Mouse (Mus musculus) liver, adult 2 months (tissue): ENCODE results near the gene Aven.

Experiments used
- CTCF ChIP-seq: fragments of 200-500 bp; IDR thresholded peaks from 2 replicates; pipeline ENCODE4 v1.5.1; 2011; ENCODE audit warnings: low read depth, low read length, control low read depth
- POLR2A ChIP-seq: fragments of 200-500 bp; IDR thresholded peaks from 2 replicates; pipeline ENCODE4 v1.6.1; 2011; ENCODE audit warnings: low read length, control low read depth; ENCODE audit not compliant: insufficient read depth; ENCODE audit errors: extremely low read depth

DNA sequence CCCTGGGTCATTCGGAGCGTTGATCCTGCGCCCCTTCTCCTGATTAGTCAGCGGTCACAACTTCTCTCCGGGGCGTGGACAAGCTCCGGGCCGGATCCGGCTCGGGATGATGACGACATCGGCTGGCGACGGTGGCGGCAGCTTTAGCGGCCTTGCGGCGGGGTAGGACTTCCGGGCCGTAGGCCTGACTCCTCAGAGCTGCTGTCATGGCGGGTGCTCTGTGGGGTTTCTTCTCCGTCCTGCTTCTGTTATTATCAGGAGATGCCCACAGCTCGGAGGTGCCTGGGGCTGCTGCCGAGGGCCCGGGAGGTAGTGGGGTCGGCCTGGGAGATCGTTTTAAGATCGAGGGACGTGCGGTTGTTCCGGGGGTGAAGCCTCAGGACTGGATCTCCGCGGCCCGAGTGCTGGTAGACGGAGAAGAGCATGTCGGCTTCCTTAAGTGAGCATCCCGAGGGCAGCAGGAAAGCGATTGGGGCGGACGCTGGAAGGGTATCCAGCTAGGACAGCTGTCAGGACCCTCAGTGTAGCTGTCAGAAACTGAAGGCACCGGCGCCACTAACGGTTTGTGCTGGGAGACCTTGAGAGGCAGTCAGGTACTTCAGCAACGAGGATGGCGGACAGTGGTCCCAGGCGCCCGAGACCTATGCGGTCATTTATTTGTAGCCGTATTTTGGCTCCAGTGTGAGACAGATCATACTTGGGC, 37.8 kb upstream of the Aven start, which contains the start of gene Emc7:
- TF ChIP-seq CTCF (no peak), POLR2A (peak; percentile 79)
